Mouse (Mus musculus): ENCODE results near the gene Hs3st2. TPM values are rescaled to one million over a fixed set of nuclear protein-coding genes. Genes with fewer than 3 reads are reported as not detected.
A peak's percentile ranks its signal among the peaks of the same experiment; 100 is the strongest.

The Hs3st2 gene
- polyA plus RNA-seq, 1 experiment from 2014 or later: 0.96 TPM

- Histone ChIP-seq H3K27ac (ENCODE audit: low read depth, low read length) (no peak overlapping the region), H3K27me3 (replicated peaks; ENCODE audit: control insufficient read depth, insufficient read depth, low read length) (no peaks in the 10 kb centered on the region), H3K36me3 (ENCODE audit: control insufficient read depth, insufficient read depth, low read length) (no peaks in the 10 kb centered on the region), H3K4me2 (no peak overlapping the region), H3K9ac (ENCODE audit: low read depth, low read length) (no peak overlapping the region), H3K9me3 (ENCODE audit: control insufficient read depth, low read length) (no peaks in the 10 kb centered on the region), H3K4me3 (ENCODE audit: low read depth, low read length) (no peak overlapping the region), H3K4me1 (replicated peaks; ENCODE audit: control insufficient read depth, insufficient read depth, low read length) (no peaks in the 10 kb centered on the region)
- no peak for DNase-seq (ENCODE audit: low spot score)
- ATAC-seq (replicated peaks; ENCODE audit: low FRiP score): no peak
- WGBS: 59% methylated on average over 4 of the region's 4 CpGs
Measured at GRCm38 (mm10) chr7:121446281-121446680, 54.6 kb downstream of the Hs3st2 start.

- Histone ChIP-seq H3K27ac (ENCODE audit: low read depth, low read length) (no peak overlapping the region), H3K4me3 (ENCODE audit: low read depth, low read length) (no peak overlapping the region), H3K27me3 (replicated peaks; ENCODE audit: control insufficient read depth, insufficient read depth, low read length) (no peaks in the 10 kb centered on the region), H3K4me2 (no peak overlapping the region), H3K9ac (ENCODE audit: low read depth, low read length) (no peak overlapping the region), H3K4me1 (replicated peaks; ENCODE audit: control insufficient read depth, insufficient read depth, low read length) (no peaks in the 10 kb centered on the region), H3K9me3 (ENCODE audit: control insufficient read depth, low read length) (no peaks in the 10 kb centered on the region), H3K36me3 (ENCODE audit: control insufficient read depth, insufficient read depth, low read length) (no peaks in the 10 kb centered on the region)
- 64% methylated on average over 13 of the region's 13 CpGs for WGBS
- no peak for ATAC-seq (replicated peaks; ENCODE audit: low FRiP score)
- DNase-seq (ENCODE audit: low spot score): no peak
Measured at GRCm38 (mm10) chr7:121450951-121451843, 59.5 kb downstream of the Hs3st2 start.

GRCm38 (mm10) chr7:121456716-121457115 lies 65.1 kb downstream of the Hs3st2 start:
- DNase-seq (ENCODE audit: low spot score) (no peak), ATAC-seq (replicated peaks; ENCODE audit: low FRiP score) (no peak)
- H3K27ac ChIP-seq (ENCODE audit: low read depth, low read length): no peak overlapping the region
- no peaks in the 10 kb centered on the region for H3K36me3 ChIP-seq (ENCODE audit: control insufficient read depth, insufficient read depth, low read length)
- H3K9ac ChIP-seq (ENCODE audit: low read depth, low read length): no peak overlapping the region
- no peaks in the 10 kb centered on the region for H3K4me1 ChIP-seq (replicated peaks; ENCODE audit: control insufficient read depth, insufficient read depth, low read length)
- no peaks in the 10 kb centered on the region for H3K9me3 ChIP-seq (ENCODE audit: control insufficient read depth, low read length)
- WGBS: 80% methylated on average over 1 of the region's 1 CpGs
- no peaks in the 10 kb centered on the region for H3K27me3 ChIP-seq (replicated peaks; ENCODE audit: control insufficient read depth, insufficient read depth, low read length)
- no peak overlapping the region for H3K4me2 ChIP-seq
- no peak overlapping the region for H3K4me3 ChIP-seq (ENCODE audit: low read depth, low read length)

GRCm38 (mm10) chr7:121458075-121458474 lies 66.4 kb downstream of the Hs3st2 start:
- WGBS: 43% methylated on average over 3 of the region's 3 CpGs

GRCm38 (mm10) chr7:121460626-121461025 lies 69.0 kb downstream of the Hs3st2 start:
- no peak for ATAC-seq (replicated peaks; ENCODE audit: low FRiP score)

More at GRCm38 (mm10) chr7:121458075-121458474, 66.4 kb downstream of the Hs3st2 start:
- no peaks in the 10 kb centered on the region for H3K4me1 ChIP-seq (replicated peaks; ENCODE audit: control insufficient read depth, insufficient read depth, low read length)
- no peak overlapping the region for H3K4me3 ChIP-seq (ENCODE audit: low read depth, low read length)
- H3K9ac ChIP-seq (ENCODE audit: low read depth, low read length): no peak overlapping the region
- no peaks in the 10 kb centered on the region for H3K27me3 ChIP-seq (replicated peaks; ENCODE audit: control insufficient read depth, insufficient read depth, low read length)
- no peaks in the 10 kb centered on the region for H3K9me3 ChIP-seq (ENCODE audit: control insufficient read depth, low read length)
- ATAC-seq (replicated peaks; ENCODE audit: low FRiP score) (no peak), DNase-seq (ENCODE audit: low spot score) (no peak)
- no peak overlapping the region for H3K4me2 ChIP-seq
- H3K36me3 ChIP-seq (ENCODE audit: control insufficient read depth, insufficient read depth, low read length): no peaks in the 10 kb centered on the region
- no peak overlapping the region for H3K27ac ChIP-seq (ENCODE audit: low read depth, low read length)

GRCm38 (mm10) chr7:121464441-121464840 lies 72.8 kb downstream of the Hs3st2 start:
- Histone ChIP-seq H3K4me2 (no peak overlapping the region), H3K27ac (ENCODE audit: low read depth, low read length) (no peak overlapping the region), H3K9me3 (ENCODE audit: control insufficient read depth, low read length) (no peaks in the 10 kb centered on the region), H3K27me3 (replicated peaks; ENCODE audit: control insufficient read depth, insufficient read depth, low read length) (no peaks in the 10 kb centered on the region), H3K4me1 (replicated peaks; ENCODE audit: control insufficient read depth, insufficient read depth, low read length) (no peaks in the 10 kb centered on the region), H3K36me3 (ENCODE audit: control insufficient read depth, insufficient read depth, low read length) (no peaks in the 10 kb centered on the region), H3K9ac (ENCODE audit: low read depth, low read length) (no peak overlapping the region), H3K4me3 (ENCODE audit: low read depth, low read length) (no peak overlapping the region)
- no peak for ATAC-seq (replicated peaks; ENCODE audit: low FRiP score)
- WGBS: 84% methylated on average over 5 of the region's 5 CpGs
- no peak for DNase-seq (ENCODE audit: low spot score)

More at GRCm38 (mm10) chr7:121460626-121461025, 69.0 kb downstream of the Hs3st2 start:
- no peaks in the 10 kb centered on the region for H3K4me1 ChIP-seq (replicated peaks; ENCODE audit: control insufficient read depth, insufficient read depth, low read length)
- H3K4me3 ChIP-seq (ENCODE audit: low read depth, low read length): no peak overlapping the region
- WGBS: 82% methylated on average over 6 of the region's 6 CpGs
- H3K27ac ChIP-seq (ENCODE audit: low read depth, low read length): no peak overlapping the region
- no peaks in the 10 kb centered on the region for H3K27me3 ChIP-seq (replicated peaks; ENCODE audit: control insufficient read depth, insufficient read depth, low read length)
- H3K9ac ChIP-seq (ENCODE audit: low read depth, low read length): no peak overlapping the region
- DNase-seq (ENCODE audit: low spot score): no peak
- H3K4me2 ChIP-seq: no peak overlapping the region
- no peaks in the 10 kb centered on the region for H3K36me3 ChIP-seq (ENCODE audit: control insufficient read depth, insufficient read depth, low read length)
- no peaks in the 10 kb centered on the region for H3K9me3 ChIP-seq (ENCODE audit: control insufficient read depth, low read length)

GRCm38 (mm10) chr7:121465111-121465510 lies 73.5 kb downstream of the Hs3st2 start:
- Histone ChIP-seq H3K9me3 (ENCODE audit: control insufficient read depth, low read length) (no peaks in the 10 kb centered on the region), H3K9ac (ENCODE audit: low read depth, low read length) (no peak overlapping the region), H3K4me1 (replicated peaks; ENCODE audit: control insufficient read depth, insufficient read depth, low read length) (no peaks in the 10 kb centered on the region), H3K4me3 (ENCODE audit: low read depth, low read length) (no peak overlapping the region), H3K27me3 (replicated peaks; ENCODE audit: control insufficient read depth, insufficient read depth, low read length) (no peaks in the 10 kb centered on the region), H3K36me3 (ENCODE audit: control insufficient read depth, insufficient read depth, low read length) (no peaks in the 10 kb centered on the region), H3K4me2 (no peak overlapping the region), H3K27ac (ENCODE audit: low read depth, low read length) (no peak overlapping the region)
- DNase-seq (ENCODE audit: low spot score) (no peak), ATAC-seq (replicated peaks; ENCODE audit: low FRiP score) (no peak)
- 69% methylated on average over 1 of the region's 1 CpGs for WGBS

- DNase-seq (ENCODE audit: low spot score): no peak
- H3K4me3 ChIP-seq (ENCODE audit: low read depth, low read length): no peak overlapping the region
- H3K27ac ChIP-seq (ENCODE audit: low read depth, low read length): no peak overlapping the region
- H3K27me3 ChIP-seq (replicated peaks; ENCODE audit: control insufficient read depth, insufficient read depth, low read length): no peaks in the 10 kb centered on the region
- no peak for ATAC-seq (replicated peaks; ENCODE audit: low FRiP score)
- no peaks in the 10 kb centered on the region for H3K9me3 ChIP-seq (ENCODE audit: control insufficient read depth, low read length)
- H3K4me2 ChIP-seq: no peak overlapping the region
- no peak overlapping the region for H3K9ac ChIP-seq (ENCODE audit: low read depth, low read length)
- WGBS: 68% methylated on average over 5 of the region's 5 CpGs
- no peaks in the 10 kb centered on the region for H3K4me1 ChIP-seq (replicated peaks; ENCODE audit: control insufficient read depth, insufficient read depth, low read length)
- H3K36me3 ChIP-seq (ENCODE audit: control insufficient read depth, insufficient read depth, low read length): no peaks in the 10 kb centered on the region
Measured at GRCm38 (mm10) chr7:121466331-121466730, 74.7 kb downstream of the Hs3st2 start.

- DNase-seq (ENCODE audit: low spot score) (no peak), ATAC-seq (replicated peaks; ENCODE audit: low FRiP score) (0 out of 2 replicates have a peak, but pooled peaks have one; percentile 23)
- no peak overlapping the region for H3K4me3 ChIP-seq (ENCODE audit: low read depth, low read length)
- no peak overlapping the region for H3K4me2 ChIP-seq
- H3K4me1 ChIP-seq (replicated peaks; ENCODE audit: control insufficient read depth, insufficient read depth, low read length): no peaks in the 10 kb centered on the region
- no peaks in the 10 kb centered on the region for H3K27me3 ChIP-seq (replicated peaks; ENCODE audit: control insufficient read depth, insufficient read depth, low read length)
- WGBS: 40% methylated on average over 3 of the region's 3 CpGs
- H3K9ac ChIP-seq (ENCODE audit: low read depth, low read length): no peak overlapping the region
- no peaks in the 10 kb centered on the region for H3K36me3 ChIP-seq (ENCODE audit: control insufficient read depth, insufficient read depth, low read length)
- no peak overlapping the region for H3K27ac ChIP-seq (ENCODE audit: low read depth, low read length)
- H3K9me3 ChIP-seq (ENCODE audit: control insufficient read depth, low read length): no peaks in the 10 kb centered on the region
Measured at GRCm38 (mm10) chr7:121469435-121469834, 77.8 kb downstream of the Hs3st2 start.
